Comparison of ENCODE assay signal across 27 mouse cellular contexts in the genomic region with DNA sequence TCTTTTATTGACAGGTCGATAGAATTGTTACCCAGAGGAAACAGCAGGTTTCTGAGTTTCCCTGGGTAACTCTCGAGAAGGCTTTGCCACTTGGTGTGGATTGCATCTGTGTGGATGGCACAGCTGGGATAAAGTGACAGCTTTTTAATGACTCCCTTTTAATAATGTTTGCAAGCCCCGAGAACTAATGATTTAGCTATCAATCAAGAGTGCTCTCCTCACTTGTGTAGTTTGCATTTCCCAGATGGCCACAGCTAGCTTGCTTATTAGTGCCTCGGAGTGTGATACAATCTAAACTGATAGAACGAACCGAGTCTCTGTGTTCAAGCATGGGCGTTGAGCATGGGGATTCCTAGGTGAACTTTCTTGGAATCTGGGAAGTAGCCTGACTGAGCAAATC. TPM values are rescaled to one million over a fixed set of nuclear protein-coding genes. Genes with fewer than 3 reads are reported as not detected.
DNase-seq lines count a peak whose midpoint lies in the region; ATAC-seq lines count a peak whose summit lies in the region.
"Had no signal": no experiment of that assay in that cellular context is flagged by ENCODE, and none has a peak within 500 bp of the region (broad histone marks: within the 10 kb centered on the region; RNA-seq: fewer than 3 reads in every experiment).

No protein-coding gene starts in this region.

- no peaks in the 10 kb centered on the region for H3K27me3 ChIP-seq in hindbrain, embryonic 16.5 days (replicated peaks; ENCODE audit: control insufficient read depth, insufficient read depth, low read length)
- H3K27me3 ChIP-seq: embryonic facial prominence, embryonic 12.5 days; liver, embryonic 12.5 days; stomach, embryonic 15.5 days had no signal

- H3K36me3 ChIP-seq in hindbrain, embryonic 16.5 days (ENCODE audit: control insufficient read depth, insufficient read depth, low read length): no peaks in the 10 kb centered on the region
- H3K36me3 ChIP-seq: embryonic facial prominence, embryonic 12.5 days; liver, embryonic 12.5 days; stomach, embryonic 15.5 days had no signal

- H3K27ac ChIP-seq in hindbrain, embryonic 16.5 days (ENCODE audit: low read depth, low read length): no peak overlapping the region
- H3K27ac ChIP-seq: embryonic facial prominence, embryonic 12.5 days; heart, adult 2 months; liver, embryonic 12.5 days; stomach, embryonic 15.5 days had no signal

- DNase-seq in embryo, embryonic 11 days: peak; percentile 9
- no peak for DNase-seq in embryo, embryonic 9.5 days (ENCODE audit: extremely low spot score)
- DNase-seq in retina, embryonic 14.5 days (ENCODE audit: low spot score): peak; percentile 17
- no peak for DNase-seq in retina, postnatal 1 day
- no peak for DNase-seq in kidney, postnatal 25 days
- no peak for DNase-seq in adrenal gland, postnatal 10 days
- no peak for DNase-seq in cerebellum, postnatal 14 days
- DNase-seq: adrenal gland, postnatal 14 days; cerebellum, adult 11-12 months; cerebellum, postnatal 36 days; gastrocnemius, postnatal 25 days; heart, adult 2 months; heart, postnatal 36 days; kidney, adult 9 months; kidney, postnatal 36 days; layer of hippocampus, adult 9-11 months; lung, adult 2 months; thymus, adult 2 months had no signal

- no peaks in the 10 kb centered on the region for H3K9me3 ChIP-seq in hindbrain, embryonic 16.5 days (ENCODE audit: control insufficient read depth, low read length)
- H3K9me3 ChIP-seq: embryonic facial prominence, embryonic 12.5 days; liver, embryonic 12.5 days; stomach, embryonic 15.5 days had no signal

- no peak overlapping the region for H3K4me3 ChIP-seq in hindbrain, embryonic 16.5 days (ENCODE audit: low read length)
- H3K4me3 ChIP-seq: embryonic facial prominence, embryonic 12.5 days; erythroblast, embryonic 14.5 days; heart, adult 2 months; liver, embryonic 12.5 days; stomach, embryonic 15.5 days had no signal

- 30% methylated on average over 7 of the region's 7 CpGs for WGBS in hindbrain, embryonic 16.5 days

- no peak overlapping the region for H3K4me2 ChIP-seq in hindbrain, embryonic 16.5 days (ENCODE audit: low read length)
- H3K4me2 ChIP-seq: embryonic facial prominence, embryonic 12.5 days; liver, embryonic 12.5 days; stomach, embryonic 15.5 days had no signal

- H3K4me1 ChIP-seq in hindbrain, embryonic 16.5 days (ENCODE audit: control insufficient read depth, insufficient read depth, low read depth, low read length): no peaks in the 10 kb centered on the region
- H3K4me1 ChIP-seq: embryonic facial prominence, embryonic 12.5 days; liver, embryonic 12.5 days; stomach, embryonic 15.5 days had no signal

- ATAC-seq in hindbrain, embryonic 16.5 days: 0 out of 2 replicates have a peak, but pooled peaks have one; percentile 64
- ATAC-seq: activated CD4-positive, CD25-positive, alpha-beta regulatory T cell, adult 4 months; CD4-positive, CD25-positive, alpha-beta regulatory T cell, adult 4 months; liver, embryonic 12.5 days had no signal

- H3K9ac ChIP-seq in hindbrain, embryonic 16.5 days (ENCODE audit: low read depth, low read length): no peak overlapping the region
- H3K9ac ChIP-seq: embryonic facial prominence, embryonic 12.5 days; liver, embryonic 12.5 days; stomach, embryonic 15.5 days had no signal

RNA-seq across cellular contexts. Expression of gene Egfem1, which starts 51.0 kb away (rescaled TPM):
- 4.6 and 6.4 TPM in 2 replicates for polyA plus RNA-seq in hindbrain, embryonic 16.5 days (2015; fragmentation: Nextera tagmentation; extraction: Ambion mirVana)
- total RNA-seq in adrenal gland, postnatal 10 days (2021): under 1 TPM; 0.58 to 0.60 TPM
- total RNA-seq: gastrocnemius, postnatal 25 days; heart, adult 2 months; heart, postnatal 36 days; megakaryocyte-erythroid progenitor cell, adult 5-6 weeks had no signal
- polyA plus RNA-seq: activated CD4-positive, CD25-positive, alpha-beta regulatory T cell, adult 4 months; CD4-positive, CD25-positive, alpha-beta regulatory T cell, adult 4 months; erythroblast, embryonic 14.5 days; thymus, adult 2 months; urinary bladder, adult 2 months had no signal

Comparison
In these comparisons a context has a peak if more than half of its experiments do, and no peak if none do; other contexts are left out.
1. DNase-seq: peak in embryo, embryonic 11 days (single experiment) and retina, embryonic 14.5 days (single experiment); none in embryo, embryonic 9.5 days (single experiment), retina, postnatal 1 day (single experiment), kidney, postnatal 25 days (0 of 2), adrenal gland, postnatal 10 days (single experiment) and cerebellum, postnatal 14 days (0 of 2).